Mouse (Mus musculus) forebrain, embryonic 14.5 days (tissue): ENCODE data around the gene Il34. TPM values are rescaled to one million over a fixed set of nuclear protein-coding genes. Genes with fewer than 3 reads are reported as not detected.

ENCODE experiments used
- ATAC-seq: fragments of 200-750 bp; cut with Nextera tagmentation; 2 replicates; pipeline ENCODE4 v1.8.0; 2017; ENCODE audit warnings: mild to moderate bottlenecking, moderate library complexity
- DNase-seq: peaks from one replicate; pipeline ENCODE4 v3.0.0-alpha.2; 2015; ENCODE audit warnings: low spot score
- H3K27ac ChIP-seq: fragments of 300-500 bp; sonication (generic); 2 replicates; pipeline ENCODE4 v1.5.1; 2014; ENCODE audit warnings: low read depth, mild to moderate bottlenecking, control low read depth, low read length, moderate library complexity
- H3K27me3 ChIP-seq: fragments of 300-500 bp; sonication (generic); replicated peaks from 2 replicates; pipeline ENCODE4 v1.6.1; 2014; ENCODE audit warnings: low read length, control low read depth, mixed read lengths; ENCODE audit not compliant: control insufficient read depth, insufficient read depth
- H3K36me3 ChIP-seq: fragments of 300-500 bp; sonication (generic); 2 replicates; pipeline ENCODE4 v1.6.1; 2014; ENCODE audit warnings: low read length, control low read depth; ENCODE audit not compliant: control insufficient read depth, insufficient read depth
- H3K4me1 ChIP-seq: fragments of 300-500 bp; sonication (generic); 2 replicates; pipeline ENCODE4 v1.6.1; 2014; ENCODE audit warnings: antibody characterized with exemption, low read length, control low read depth; ENCODE audit not compliant: control insufficient read depth, insufficient read depth
- H3K4me2 ChIP-seq: fragments of 300-500 bp; sonication (generic); 2 replicates; pipeline ENCODE4 v1.6.1; 2014; ENCODE audit warnings: mild to moderate bottlenecking, control low read depth, low read length
- H3K4me3 ChIP-seq: fragments of 300-500 bp; sonication (generic); 2 replicates; pipeline ENCODE4 v1.5.1; 2014; ENCODE audit warnings: low read depth, low read length, control low read depth
- H3K9ac ChIP-seq: fragments of 300-500 bp; sonication (generic); 2 replicates; pipeline ENCODE4 v1.6.1; 2014; ENCODE audit warnings: mild to moderate bottlenecking, low read length, control low read depth, moderate library complexity
- H3K9me3 ChIP-seq: fragments of 300-500 bp; sonication (generic); replicated peaks from 2 replicates; pipeline ENCODE4 v1.6.1; 2016; ENCODE audit warnings: low read length, control low read depth, mixed read lengths; ENCODE audit not compliant: control insufficient read depth
- WGBS: fragments of 180-500 bp; shearing (Covaris S2); extraction: QIAGEN DNeasy Blood & Tissue Kit; methylation state at CpG from one replicate; pipeline ENCODE4 v1.1.7; 2014; 5-methylcytosine and 5-hydroxymethylcytosine counted together
- polyA plus RNA-seq: library from polyadenylated mRNA; unstranded; fragments of >200 nt; fragmentation: Nextera tagmentation; extraction: Ambion mirVana; gene quantifications from 2 replicates; pipeline ENCODE4 v1.2.1, GENCODE M21; 2014

The Il34 gene
- polyA plus RNA-seq, 1 experiment from 2014 or later, result 2.2 TPM

DNA sequence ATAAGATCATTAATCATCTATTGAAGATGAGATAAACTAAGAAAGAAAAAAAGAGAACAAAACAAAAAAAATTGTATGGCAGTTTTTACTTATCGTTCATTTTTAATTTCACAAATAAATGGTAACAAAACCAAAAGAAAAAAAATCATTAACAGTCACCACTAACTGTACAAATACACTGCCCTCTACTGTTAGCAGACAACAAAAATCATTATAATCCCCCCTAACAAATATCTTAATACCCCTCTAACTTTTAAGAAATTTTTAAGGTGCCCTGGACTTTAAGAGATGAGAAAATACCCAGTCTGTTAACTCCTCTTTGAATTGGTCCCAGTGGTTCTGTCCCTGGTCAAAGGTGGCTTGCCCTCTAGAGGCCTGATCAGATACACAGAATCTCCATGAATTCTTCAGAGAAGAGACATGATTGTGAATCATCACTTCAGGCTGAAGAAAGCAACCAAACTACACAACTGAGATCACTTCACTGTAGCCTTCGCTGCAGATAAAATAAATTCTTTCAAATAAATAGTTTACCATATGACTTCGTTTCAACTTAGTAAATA lies 36.4 kb upstream of the Il34 start:
- no peak overlapping the region for H3K4me3 ChIP-seq
- H3K4me1 ChIP-seq, result no peaks in the 10 kb centered on the region; the same call in 1 of the 2 replicates
- no peak overlapping the region for H3K27ac ChIP-seq
- H3K27me3 ChIP-seq, result no peaks in the 10 kb centered on the region
- H3K9me3 ChIP-seq, result no peaks in the 10 kb centered on the region
- peaks cover 73% of the 10 kb centered on the region for H3K36me3 ChIP-seq
- H3K4me2 ChIP-seq, result no peak overlapping the region
- 91% methylated on average over 3 of the region's 3 CpGs for WGBS
- DNase-seq (peak; percentile 9), ATAC-seq (no peak)
- H3K9ac ChIP-seq, result no peak overlapping the region

GRCm38 (mm10) chr8:110831956-110832355 lies 26.2 kb upstream of the Il34 start:
- Histone ChIP-seq H3K36me3 (peaks cover 97% of the 10 kb centered on the region), H3K4me3 (no peak overlapping the region), H3K9me3 (no peaks in the 10 kb centered on the region), H3K4me1 (no peaks in the 10 kb centered on the region), H3K27ac (no peak overlapping the region), H3K9ac (no peak overlapping the region), H3K4me2 (no peak overlapping the region), H3K27me3 (no peaks in the 10 kb centered on the region)
- DNase-seq (no peak), ATAC-seq (no peak)
- WGBS, result 94% methylated on average over 3 of the region's 3 CpGs

GRCm38 (mm10) chr8:110828511-110828910 lies 22.8 kb upstream of the Il34 start:
- H3K27ac ChIP-seq, result no peak overlapping the region
- no peaks in the 10 kb centered on the region for H3K9me3 ChIP-seq
- DNase-seq (no peak), ATAC-seq (no peak)
- H3K9ac ChIP-seq, result no peak overlapping the region
- H3K4me1 ChIP-seq, result no peaks in the 10 kb centered on the region
- WGBS, result 81% methylated on average over 3 of the region's 3 CpGs
- H3K4me3 ChIP-seq, result no peak overlapping the region
- no peaks in the 10 kb centered on the region for H3K27me3 ChIP-seq
- H3K36me3 ChIP-seq, result peaks cover 97% of the 10 kb centered on the region
- H3K4me2 ChIP-seq, result no peak overlapping the region

- DNase-seq (no peak), ATAC-seq (no peak)
- H3K4me3 ChIP-seq, result no peak overlapping the region
- H3K4me1 ChIP-seq, result no peaks in the 10 kb centered on the region
- no peak overlapping the region for H3K27ac ChIP-seq
- no peaks in the 10 kb centered on the region for H3K27me3 ChIP-seq
- H3K4me2 ChIP-seq, result no peak overlapping the region
- no peaks in the 10 kb centered on the region for H3K9me3 ChIP-seq
- H3K9ac ChIP-seq, result no peak overlapping the region
- WGBS, result 82% methylated on average over 1 of the region's 1 CpGs
- peaks cover 100% of the 10 kb centered on the region for H3K36me3 ChIP-seq
Observed at GRCm38 (mm10) chr8:110824861-110825260, 19.1 kb upstream of the Il34 start.

DNA sequence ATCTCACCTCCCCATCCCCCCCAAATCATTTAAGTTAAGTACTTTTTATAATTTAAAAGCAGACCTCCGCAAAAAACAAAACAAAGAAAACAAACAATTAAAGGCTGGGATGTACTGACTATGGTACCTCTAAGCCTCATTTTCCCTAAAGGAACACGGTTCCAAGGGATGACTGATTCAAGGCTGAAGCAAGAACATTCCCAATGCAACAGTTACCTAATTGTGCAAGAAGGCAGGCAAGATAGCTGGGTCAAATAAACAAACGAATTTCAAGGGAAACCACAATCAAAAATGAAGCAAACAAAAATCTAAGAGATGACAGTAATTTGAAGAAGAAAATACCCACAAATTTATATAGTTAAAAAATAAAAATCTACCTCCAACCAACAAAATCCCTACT lies 16.2 kb upstream of the Il34 start:
- Histone ChIP-seq H3K27me3 (no peaks in the 10 kb centered on the region), H3K4me1 (no peaks in the 10 kb centered on the region), H3K27ac (no peak overlapping the region), H3K9me3 (no peaks in the 10 kb centered on the region), H3K36me3 (peaks cover 100% of the 10 kb centered on the region), H3K9ac (no peak overlapping the region), H3K4me3 (no peak overlapping the region), H3K4me2 (no peak overlapping the region)
- no peak for DNase-seq
- no peak for ATAC-seq
- WGBS, result 86% methylated on average over 3 of the region's 3 CpGs

DNA sequence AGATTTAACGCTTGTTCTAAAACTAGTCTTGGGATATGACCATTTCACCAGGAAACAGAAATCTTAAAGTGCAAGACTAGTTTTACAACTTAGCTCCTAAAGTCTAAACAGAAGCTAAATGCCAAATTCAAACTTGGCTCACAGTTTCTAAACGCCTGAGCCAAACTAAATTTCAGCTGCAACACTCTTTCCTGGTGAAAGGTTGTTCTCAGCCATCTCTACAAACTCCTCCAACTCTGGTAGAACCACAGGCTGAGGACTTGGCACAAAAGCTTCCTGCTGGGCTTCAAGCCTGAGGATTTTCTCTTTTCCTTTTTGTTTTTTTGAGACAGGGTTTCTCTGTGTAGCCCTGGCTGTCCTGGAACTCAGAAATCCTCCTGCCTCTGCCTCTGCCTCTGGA lies 14.5 kb upstream of the Il34 start:
- Histone ChIP-seq H3K4me3 (no peak overlapping the region), H3K4me2 (no peak overlapping the region), H3K27ac (no peak overlapping the region), H3K27me3 (no peaks in the 10 kb centered on the region), H3K36me3 (peaks cover 100% of the 10 kb centered on the region), H3K9me3 (no peaks in the 10 kb centered on the region), H3K9ac (no peak overlapping the region), H3K4me1 (no peaks in the 10 kb centered on the region)
- DNase-seq (peak; percentile 29), ATAC-seq (no peak)
- 92% methylated on average over 2 of the region's 2 CpGs for WGBS

DNA sequence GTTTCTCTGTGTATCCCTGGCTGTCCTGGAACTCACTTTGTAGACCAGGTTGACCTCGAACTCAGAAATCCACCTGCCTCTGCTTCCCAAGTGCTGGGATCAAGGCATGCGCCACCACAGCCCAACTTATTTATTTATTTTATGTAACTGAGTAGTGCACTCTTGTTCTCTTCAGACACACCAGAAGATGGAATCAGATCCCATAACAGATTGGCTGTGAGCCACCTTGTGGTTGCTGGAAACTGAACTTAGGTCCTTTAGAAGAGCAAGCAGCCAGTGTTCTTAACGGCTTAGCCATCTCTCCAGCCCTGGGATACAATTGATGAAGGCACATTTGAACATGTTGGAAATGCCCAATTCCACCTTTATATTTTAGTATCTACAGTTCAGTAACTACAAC lies 12.9 kb upstream of the Il34 start:
- no peak overlapping the region for H3K4me3 ChIP-seq
- no peak overlapping the region for H3K9ac ChIP-seq
- H3K36me3 ChIP-seq, result peaks cover 100% of the 10 kb centered on the region
- 93% methylated on average over 3 of the region's 3 CpGs for WGBS
- H3K9me3 ChIP-seq, result no peaks in the 10 kb centered on the region
- peak; percentile 34 for DNase-seq
- H3K4me2 ChIP-seq, result no peak overlapping the region
- no peak overlapping the region for H3K27ac ChIP-seq
- ATAC-seq, result no peak
- H3K27me3 ChIP-seq, result no peaks in the 10 kb centered on the region
- H3K4me1 ChIP-seq, result no peaks in the 10 kb centered on the region

DNA sequence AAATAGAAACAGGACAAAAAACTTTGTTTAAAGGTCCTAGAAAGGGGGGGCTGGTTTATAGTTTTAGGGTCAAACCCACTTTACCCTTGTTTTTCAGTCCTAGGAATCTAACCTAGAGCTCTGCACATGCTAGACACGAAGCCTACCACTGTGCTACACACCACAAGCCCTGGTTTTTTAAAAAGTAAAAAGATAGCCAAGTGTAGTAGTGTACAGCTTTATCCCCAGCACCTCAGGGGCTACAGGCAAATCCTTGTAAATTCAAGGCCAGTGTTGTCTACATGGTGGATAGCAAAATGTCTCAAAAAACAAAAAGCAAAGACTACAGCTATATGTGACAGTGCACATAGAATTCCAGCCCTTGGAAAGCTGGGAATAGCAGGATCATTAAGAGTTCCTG lies 11.3 kb upstream of the Il34 start:
- Histone ChIP-seq H3K36me3 (peaks cover 100% of the 10 kb centered on the region), H3K4me3 (no peak overlapping the region), H3K9me3 (no peaks in the 10 kb centered on the region), H3K27ac (no peak overlapping the region), H3K9ac (no peak overlapping the region), H3K4me1 (no peaks in the 10 kb centered on the region), H3K27me3 (no peaks in the 10 kb centered on the region), H3K4me2 (no peak overlapping the region)
- DNase-seq (no peak), ATAC-seq (no peak)
- 89% methylated on average over 1 of the region's 1 CpGs for WGBS

GRCm38 (mm10) chr8:110815308-110815707 lies 9.6 kb upstream of the Il34 start:
- Histone ChIP-seq H3K9me3 (no peaks in the 10 kb centered on the region), H3K4me3 (no peak overlapping the region), H3K27me3 (no peaks in the 10 kb centered on the region), H3K27ac (no peak overlapping the region), H3K36me3 (peaks cover 100% of the 10 kb centered on the region), H3K9ac (no peak overlapping the region), H3K4me1 (no peaks in the 10 kb centered on the region), H3K4me2 (no peak overlapping the region)
- DNase-seq (no peak), ATAC-seq (no peak)
- 59% methylated on average over 3 of the region's 3 CpGs for WGBS
